Mouse (Mus musculus) limb, embryonic 14.5 days (tissue): ENCODE data around the gene Lcn11. TPM values are rescaled to one million over a fixed set of nuclear protein-coding genes. Genes with fewer than 3 reads are reported as not detected.

Experiments used
- ATAC-seq: fragments of 200-750 bp; cut with Nextera tagmentation; 2 replicates; pipeline ENCODE4 v1.8.0; 2017; ENCODE audit warnings: low read depth, moderate number of reproducible peaks, moderate TSS enrichment; ENCODE audit not compliant: low FRiP score
- DNase-seq: peaks from one replicate; pipeline ENCODE4 v3.0.0-alpha.2; 2015; ENCODE audit warnings: low spot score
- H3K27ac ChIP-seq: fragments of 300-500 bp; sonication (generic); replicated peaks from 2 replicates; pipeline ENCODE4 v1.5.1; 2014; ENCODE audit warnings: low read depth, mild to moderate bottlenecking, low read length, moderate library complexity, mixed read lengths
- H3K27me3 ChIP-seq: fragments of 300-500 bp; sonication (generic); 2 replicates; pipeline ENCODE4 v1.6.1; 2014; ENCODE audit warnings: low read length, mixed read lengths; ENCODE audit not compliant: control insufficient read depth, insufficient read depth
- H3K36me3 ChIP-seq: fragments of 300-500 bp; sonication (generic); 2 replicates; pipeline ENCODE4 v1.6.1; 2014; ENCODE audit warnings: mild to moderate bottlenecking, low read length, moderate library complexity, mixed read lengths; ENCODE audit not compliant: control insufficient read depth, insufficient read depth
- H3K4me1 ChIP-seq: fragments of 300-500 bp; sonication (generic); 2 replicates; pipeline ENCODE4 v1.6.1; 2014; ENCODE audit warnings: antibody characterized with exemption, low read length, mixed read lengths; ENCODE audit not compliant: control insufficient read depth, insufficient read depth
- H3K4me2 ChIP-seq: fragments of 300-500 bp; sonication (generic); replicated peaks from 2 replicates; pipeline ENCODE4 v1.6.1; 2014; ENCODE audit warnings: low read depth, mild to moderate bottlenecking, low read length, moderate library complexity; ENCODE audit not compliant: severe bottlenecking
- H3K4me3 ChIP-seq: fragments of 300-500 bp; sonication (generic); replicated peaks from 2 replicates; pipeline ENCODE4 v1.5.1; 2014; ENCODE audit warnings: low read length
- H3K9ac ChIP-seq: fragments of 300-500 bp; sonication (generic); 2 replicates; pipeline ENCODE4 v1.6.1; 2014; ENCODE audit warnings: mild to moderate bottlenecking, low read depth, low read length, moderate library complexity; ENCODE audit not compliant: severe bottlenecking
- H3K9me3 ChIP-seq: fragments of 300-500 bp; sonication (generic); 2 replicates; pipeline ENCODE4 v1.6.1; 2016; ENCODE audit warnings: low read length; ENCODE audit not compliant: control insufficient read depth
- POLR2A ChIP-seq: fragments of 200-500 bp; IDR thresholded peaks from 2 replicates; pipeline ENCODE4 v1.8.0; 2012; ENCODE audit warnings: inconsistent platforms, mild to moderate bottlenecking, moderate library complexity, borderline replicate concordance; ENCODE audit not compliant: insufficient read depth, insufficient read length; ENCODE audit errors: extremely low read depth
- WGBS: fragments of 180-500 bp; shearing (Covaris S2); extraction: QIAGEN DNeasy Blood & Tissue Kit; methylation state at CpG from one replicate; pipeline ENCODE4 v1.1.7; 2014; 5-methylcytosine and 5-hydroxymethylcytosine counted together
- polyA plus RNA-seq, 2 experiments: library from polyadenylated mRNA; depleted of rRNA in 1 of 2; stranded (reverse) in 1 of 2; unstranded in 1 of 2; fragments of >200 nt; fragmentation: Nextera tagmentation in 1 of 2; extraction: Ambion mirVana in 1 of 2; gene quantifications; 2 replicates each; pipeline versions ENCODE4 v1.2.1 to v1.2.3; 2012 to 2014

The Lcn11 gene
- polyA plus RNA-seq, 2 experiments: not detected

GRCm38 (mm10) chr2:25824751-25825150, 47.9 kb downstream of the Lcn11 start:
- no peak for ATAC-seq
- no peak overlapping the region for H3K9ac ChIP-seq
- WGBS: 86% methylated on average over 3 of the region's 3 CpGs

DNA sequence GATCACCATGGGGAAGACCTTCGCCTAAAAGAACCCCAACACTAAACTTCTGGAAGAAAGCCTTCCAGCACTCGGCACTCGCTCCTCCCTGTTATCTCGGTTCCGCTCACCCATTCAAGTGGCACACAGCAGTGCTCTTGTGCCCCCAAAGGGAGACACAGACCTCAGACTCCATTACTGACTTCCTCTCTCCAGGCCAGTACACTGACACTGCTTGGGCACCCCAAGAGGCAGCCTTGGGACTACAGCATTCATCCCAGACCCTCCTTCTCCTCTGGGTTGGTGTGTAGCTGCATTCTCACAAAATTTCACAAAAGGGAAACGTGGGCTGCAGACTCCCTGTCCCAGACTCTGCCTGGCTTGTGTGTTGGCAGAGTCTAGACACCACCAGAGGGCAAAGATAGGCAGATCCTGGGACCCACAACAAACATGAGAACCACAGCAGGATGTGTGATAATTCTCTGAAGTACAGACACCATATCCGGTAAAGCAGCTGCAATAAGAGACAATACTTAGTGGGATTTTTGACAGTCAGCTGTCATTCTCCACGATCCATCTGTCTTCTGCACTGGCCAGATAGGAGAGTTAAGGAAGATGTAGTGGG, 51.6 kb downstream of the Lcn11 start:
- Histone ChIP-seq H3K9ac (no peak overlapping the region), H3K36me3 (no peaks in the 10 kb centered on the region), H3K27ac (no peak overlapping the region), H3K4me1 (no peaks in the 10 kb centered on the region), H3K4me3 (no peak overlapping the region), H3K9me3 (no peaks in the 10 kb centered on the region), H3K4me2 (no peak overlapping the region), H3K27me3 (no peaks in the 10 kb centered on the region)
- DNase-seq (no peak), ATAC-seq (no peak)
- 82% methylated on average over 8 of the region's 8 CpGs for WGBS
- TF ChIP-seq POLR2A: no peak

More at GRCm38 (mm10) chr2:25824751-25825150, 47.9 kb downstream of the Lcn11 start:
- no peaks in the 10 kb centered on the region for H3K9me3 ChIP-seq
- H3K27ac ChIP-seq: no peak overlapping the region
- no peak overlapping the region for H3K4me2 ChIP-seq
- no peaks in the 10 kb centered on the region for H3K27me3 ChIP-seq
- TF ChIP-seq POLR2A: no peak
- no peaks in the 10 kb centered on the region for H3K36me3 ChIP-seq
- no peak for DNase-seq
- H3K4me1 ChIP-seq: no peaks in the 10 kb centered on the region
- H3K4me3 ChIP-seq: no peak overlapping the region

Other genes with a start within 250 kb of the Lcn11 start
- 18.0 and 18.9 TPM in 2 replicates for gene Traf2, start 230.1 kb upstream of the Lcn11 start, polyA plus RNA-seq (2012; rRNA removed)
- 29.2 and 35.6 TPM in 2 replicates for gene Traf2, start 230.1 kb upstream of the Lcn11 start, polyA plus RNA-seq (2014; fragmentation: Nextera tagmentation; extraction: Ambion mirVana)
- gene Edf1, start 219.2 kb upstream of the Lcn11 start, polyA plus RNA-seq (2012; rRNA removed): 116 and 174 TPM in 2 replicates
- 325 and 331 TPM in 2 replicates for gene Edf1, start 219.2 kb upstream of the Lcn11 start, polyA plus RNA-seq (2014; fragmentation: Nextera tagmentation; extraction: Ambion mirVana)
- 10.9 and 15.0 TPM in 2 replicates for gene Mamdc4, start 202.2 kb upstream of the Lcn11 start, polyA plus RNA-seq (2012; rRNA removed)
- gene Mamdc4, start 202.2 kb upstream of the Lcn11 start, polyA plus RNA-seq (2014; fragmentation: Nextera tagmentation; extraction: Ambion mirVana): 1.4 and 1.8 TPM in 2 replicates
- 137 and 139 TPM in 2 replicates for gene Phpt1, start 201.8 kb upstream of the Lcn11 start, polyA plus RNA-seq (2012; rRNA removed)
- gene Phpt1, start 201.8 kb upstream of the Lcn11 start, polyA plus RNA-seq (2014; fragmentation: Nextera tagmentation; extraction: Ambion mirVana): 167 and 176 TPM in 2 replicates
- 2.5 and 3.5 TPM in 2 replicates for gene Ajm1, start 195.3 kb upstream of the Lcn11 start, polyA plus RNA-seq (2012; rRNA removed)
- 0.18 and 0.19 TPM in 2 replicates for gene Ajm1, start 195.3 kb upstream of the Lcn11 start, polyA plus RNA-seq (2014; fragmentation: Nextera tagmentation; extraction: Ambion mirVana)
- gene Rabl6, start 168.5 kb upstream of the Lcn11 start, polyA plus RNA-seq (2012; rRNA removed): 99.4 and 110 TPM in 2 replicates
- 74.8 and 80.7 TPM in 2 replicates for gene Rabl6, start 168.5 kb upstream of the Lcn11 start, polyA plus RNA-seq (2014; fragmentation: Nextera tagmentation; extraction: Ambion mirVana)
- gene Ccdc183, start 159.3 kb upstream of the Lcn11 start, polyA plus RNA-seq (2012; rRNA removed): 0.03 TPM in 2 replicates
- gene Ccdc183, start 159.3 kb upstream of the Lcn11 start, polyA plus RNA-seq (2014; fragmentation: Nextera tagmentation; extraction: Ambion mirVana): 0.19 and 0.28 TPM in 2 replicates
- 25.6 and 26.8 TPM in 2 replicates for gene Tmem141, start 155.0 kb upstream of the Lcn11 start, polyA plus RNA-seq (2012; rRNA removed)
- gene Tmem141, start 155.0 kb upstream of the Lcn11 start, polyA plus RNA-seq (2014; fragmentation: Nextera tagmentation; extraction: Ambion mirVana): 30.3 and 31.9 TPM in 2 replicates
- 0.92 and 0.98 TPM in 2 replicates for gene Fcna, start 149.0 kb upstream of the Lcn11 start, polyA plus RNA-seq (2012; rRNA removed)
- gene Fcna, start 149.0 kb upstream of the Lcn11 start, polyA plus RNA-seq (2014; fragmentation: Nextera tagmentation; extraction: Ambion mirVana): 2.0 TPM in 2 replicates
- gene Lcn8, start 123.9 kb upstream of the Lcn11 start, polyA plus RNA-seq (2012; rRNA removed): 0.13 and 0.29 TPM in 2 replicates
- 0.72 TPM in 1 of 2 replicates, not detected in the other for gene Lcn8, start 123.9 kb upstream of the Lcn11 start, polyA plus RNA-seq (2014; fragmentation: Nextera tagmentation; extraction: Ambion mirVana)
- gene Lcn5, start 119.1 kb upstream of the Lcn11 start, polyA plus RNA-seq (2012; rRNA removed): 0.26 TPM in 1 of 2 replicates, not detected in the other
- gene Lcn5, start 119.1 kb upstream of the Lcn11 start, polyA plus RNA-seq (2014; fragmentation: Nextera tagmentation; extraction: Ambion mirVana): not detected in 2 replicates
- not detected in 2 replicates for gene Lcn6, start 100.2 kb upstream of the Lcn11 start, polyA plus RNA-seq (2012; rRNA removed)
- gene Lcn6, start 100.2 kb upstream of the Lcn11 start, polyA plus RNA-seq (2014; fragmentation: Nextera tagmentation; extraction: Ambion mirVana): not detected in 2 replicates
- not detected in 2 replicates for gene Lcn10, start 94.3 kb upstream of the Lcn11 start, polyA plus RNA-seq (2012; rRNA removed)
- not detected in 2 replicates for gene Lcn10, start 94.3 kb upstream of the Lcn11 start, polyA plus RNA-seq (2014; fragmentation: Nextera tagmentation; extraction: Ambion mirVana)
- gene Obp2a, start 77.0 kb upstream of the Lcn11 start, polyA plus RNA-seq (2012; rRNA removed): not detected in 2 replicates
- not detected in 2 replicates for gene Obp2a, start 77.0 kb upstream of the Lcn11 start, polyA plus RNA-seq (2014; fragmentation: Nextera tagmentation; extraction: Ambion mirVana)
- 66.3 and 75.3 TPM in 2 replicates for gene Bmyc, start 70.3 kb upstream of the Lcn11 start, polyA plus RNA-seq (2012; rRNA removed)
- 93.1 and 93.5 TPM in 2 replicates for gene Bmyc, start 70.3 kb upstream of the Lcn11 start, polyA plus RNA-seq (2014; fragmentation: Nextera tagmentation; extraction: Ambion mirVana)
- not detected in 2 replicates for gene Obp2b, start 40.0 kb upstream of the Lcn11 start, polyA plus RNA-seq (2012; rRNA removed)
- gene Obp2b, start 40.0 kb upstream of the Lcn11 start, polyA plus RNA-seq (2014; fragmentation: Nextera tagmentation; extraction: Ambion mirVana): not detected in 2 replicates
- gene Lcn3, start 11.4 kb upstream of the Lcn11 start, polyA plus RNA-seq (2012; rRNA removed): not detected in 2 replicates
- not detected in 2 replicates for gene Lcn3, start 11.4 kb upstream of the Lcn11 start, polyA plus RNA-seq (2014; fragmentation: Nextera tagmentation; extraction: Ambion mirVana)
- not detected in 2 replicates for gene Gm13539, start 5.2 kb downstream of the Lcn11 start, polyA plus RNA-seq (2012; rRNA removed)
- gene Gm13539, start 5.2 kb downstream of the Lcn11 start, polyA plus RNA-seq (2014; fragmentation: Nextera tagmentation; extraction: Ambion mirVana): not detected in 2 replicates
- not detected in 2 replicates for gene Glt6d1, start 38.8 kb downstream of the Lcn11 start, polyA plus RNA-seq (2012; rRNA removed)
- not detected in 2 replicates for gene Glt6d1, start 38.8 kb downstream of the Lcn11 start, polyA plus RNA-seq (2014; fragmentation: Nextera tagmentation; extraction: Ambion mirVana)
- gene Lcn9, start 46.1 kb downstream of the Lcn11 start, polyA plus RNA-seq (2012; rRNA removed): 0.12 TPM in 1 of 2 replicates, not detected in the other
- not detected in 2 replicates for gene Lcn9, start 46.1 kb downstream of the Lcn11 start, polyA plus RNA-seq (2014; fragmentation: Nextera tagmentation; extraction: Ambion mirVana)
- gene Sohlh1, start 70.2 kb downstream of the Lcn11 start, polyA plus RNA-seq (2012; rRNA removed): 0.18 and 0.28 TPM in 2 replicates
- gene Sohlh1, start 70.2 kb downstream of the Lcn11 start, polyA plus RNA-seq (2014; fragmentation: Nextera tagmentation; extraction: Ambion mirVana): 0.14 and 0.46 TPM in 2 replicates
- gene Kcnt1, start 86.7 kb downstream of the Lcn11 start, polyA plus RNA-seq (2012; rRNA removed): 2.7 and 3.2 TPM in 2 replicates
- 0.08 and 0.15 TPM in 2 replicates for gene Kcnt1, start 86.7 kb downstream of the Lcn11 start, polyA plus RNA-seq (2014; fragmentation: Nextera tagmentation; extraction: Ambion mirVana)
- 16.1 and 16.7 TPM in 2 replicates for gene Camsap1, start 206.3 kb downstream of the Lcn11 start, polyA plus RNA-seq (2012; rRNA removed)
- gene Camsap1, start 206.3 kb downstream of the Lcn11 start, polyA plus RNA-seq (2014; fragmentation: Nextera tagmentation; extraction: Ambion mirVana): 24.2 and 27.8 TPM in 2 replicates
- 76.5 and 78.8 TPM in 2 replicates for gene Ubac1, start 244.7 kb downstream of the Lcn11 start, polyA plus RNA-seq (2012; rRNA removed)
- 99.3 and 106 TPM in 2 replicates for gene Ubac1, start 244.7 kb downstream of the Lcn11 start, polyA plus RNA-seq (2014; fragmentation: Nextera tagmentation; extraction: Ambion mirVana)